Mouse (Mus musculus): Measurements from ENCODE around the gene Cep131.

DNA sequence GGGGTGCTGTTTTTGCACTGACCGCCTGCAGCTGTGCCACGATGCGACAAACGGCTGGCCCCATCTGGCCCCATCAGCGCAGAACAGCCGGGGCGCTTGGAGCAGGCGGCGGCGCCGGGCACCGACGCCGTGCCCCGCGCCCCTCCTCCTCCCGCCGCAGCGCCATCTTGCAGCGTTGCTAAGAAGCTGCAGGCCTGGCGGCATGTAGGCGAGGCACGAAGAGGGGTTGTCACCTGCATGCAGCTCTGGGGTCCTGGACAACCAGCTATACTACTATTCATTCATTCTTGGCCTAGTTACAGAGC lies 38.4 kb downstream of the Cep131 start:
- TF ChIP-seq CTCF (IDR thresholded peaks at IDR 0.05; ENCODE audit: low read depth): 0 out of 2 replicates have a peak, but pooled peaks have one; percentile 25
- no peak for TF ChIP-seq EP300 (IDR thresholded peaks at IDR 0.05; ENCODE audit: low read depth)

All from liver, postnatal 0 days (tissue).